Mouse (Mus musculus) spleen, adult 2 months (tissue): ENCODE measurements around the gene Mthfsl.
"Not testable (repeated sequence)": the region's sequence is repeated elsewhere in the genome, so short reads cannot be mapped to it uniquely, and the experiment has no call there.

Source experiments
- CTCF ChIP-seq: fragments of 200-500 bp; IDR thresholded peaks from 2 replicates; pipeline ENCODE4 v1.5.1; 2011; ENCODE audit warnings: mild to moderate bottlenecking, inconsistent platforms; ENCODE audit not compliant: insufficient read depth, insufficient read length, insufficient replicate concordance; ENCODE audit errors: extremely low read depth
- POLR2A ChIP-seq: fragments of 200-500 bp; IDR thresholded peaks from 2 replicates; pipeline ENCODE4 v1.6.1; 2011; ENCODE audit warnings: low read depth, low read length, inconsistent platforms

DNA sequence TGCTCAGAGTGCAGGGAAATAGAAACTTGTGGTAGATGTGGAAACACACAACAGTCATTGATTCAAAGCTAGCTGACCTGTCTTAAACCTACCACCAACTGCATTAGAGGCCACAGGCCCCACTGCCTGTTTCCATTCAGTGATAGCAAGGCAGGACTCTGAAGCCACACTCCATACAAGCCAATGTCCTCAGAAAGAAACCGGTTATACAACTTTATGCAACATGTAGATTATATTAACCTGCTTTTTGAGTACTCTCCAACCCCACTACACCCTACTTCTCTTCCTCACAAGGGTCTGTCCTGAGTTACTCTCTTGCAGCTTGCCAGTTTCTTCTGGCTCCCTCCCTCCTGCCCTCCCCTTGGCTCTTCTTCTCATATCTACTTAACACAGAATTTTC, 13.1 kb upstream of the Mthfsl start:
- TF ChIP-seq POLR2A, CTCF: not testable (repeated sequence)
